Mouse (Mus musculus) cerebellum, adult 18-20 months (tissue): ENCODE data around the gene Gm17655.

Experiments used
- DNase-seq, 2 experiments: peaks; one replicate each; pipeline ENCODE4 v3.0.0; 2021

Gm17655 gene

GRCm38 (mm10) chr5:110086161-110086866, 14.0 kb upstream of the Gm17655 start:
- no peak for DNase-seq

DNA sequence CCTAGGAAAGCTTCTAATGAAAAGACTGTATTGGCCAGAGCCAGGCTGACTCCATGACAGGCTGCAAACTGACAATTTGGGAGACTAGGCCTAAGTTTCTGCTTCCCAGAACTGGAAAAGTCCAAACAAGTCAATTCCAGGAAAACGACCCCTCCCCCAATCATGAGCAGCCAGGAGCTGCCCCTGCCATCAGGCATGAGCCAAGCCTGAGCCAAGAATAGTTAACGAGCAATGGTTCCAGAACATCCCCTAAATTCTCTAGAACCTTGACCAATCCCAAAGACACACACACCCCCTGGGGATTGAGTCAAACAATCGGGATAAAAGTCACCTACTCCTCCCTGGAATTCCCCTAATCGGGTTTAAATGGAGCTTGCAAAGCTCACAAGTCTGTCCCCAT, 10.6 kb upstream of the Gm17655 start:
- DNase-seq = no peak

DNA sequence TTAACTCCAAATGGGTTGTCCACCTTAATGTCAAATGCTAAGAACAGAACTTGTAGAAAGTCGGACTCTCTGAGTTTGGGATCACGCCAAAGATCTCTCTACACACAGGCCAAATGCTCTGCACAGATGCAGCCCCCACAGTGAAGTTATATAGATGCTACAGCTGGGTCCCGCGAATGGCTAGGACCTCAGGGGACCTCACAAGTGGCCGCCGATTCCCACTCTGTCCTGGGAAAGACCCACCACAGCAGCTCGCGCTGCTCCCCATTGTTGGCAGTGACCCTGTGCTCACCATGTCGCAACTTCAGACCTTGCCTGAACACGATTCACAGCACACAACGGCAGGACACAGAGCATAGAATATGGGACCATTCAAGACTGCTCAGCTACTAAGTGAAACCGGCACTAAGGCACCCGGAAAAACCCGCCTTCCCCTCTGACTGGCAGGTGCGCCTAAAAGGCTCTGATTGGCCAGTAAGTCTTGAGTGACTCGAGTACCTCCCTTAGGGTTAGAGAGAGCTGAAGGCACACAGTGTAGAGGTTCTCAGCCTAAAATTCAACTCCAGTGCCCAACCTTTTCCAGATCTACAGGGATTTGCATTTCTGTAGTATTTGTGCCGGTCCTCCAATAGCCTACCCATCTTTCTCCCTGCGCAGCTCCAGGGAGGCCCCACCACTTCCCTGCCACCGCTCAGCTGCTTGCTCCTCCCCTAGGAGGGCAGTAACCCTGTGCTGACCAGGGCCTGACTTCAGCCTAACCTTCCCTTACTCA, 14.5 kb downstream of the Gm17655 start:
- peak; percentile 84 to 92 for DNase-seq

GRCm38 (mm10) chr5:110023694-110024427, 48.5 kb downstream of the Gm17655 start:
- peak; percentile 46 to 49 for DNase-seq

DNA sequence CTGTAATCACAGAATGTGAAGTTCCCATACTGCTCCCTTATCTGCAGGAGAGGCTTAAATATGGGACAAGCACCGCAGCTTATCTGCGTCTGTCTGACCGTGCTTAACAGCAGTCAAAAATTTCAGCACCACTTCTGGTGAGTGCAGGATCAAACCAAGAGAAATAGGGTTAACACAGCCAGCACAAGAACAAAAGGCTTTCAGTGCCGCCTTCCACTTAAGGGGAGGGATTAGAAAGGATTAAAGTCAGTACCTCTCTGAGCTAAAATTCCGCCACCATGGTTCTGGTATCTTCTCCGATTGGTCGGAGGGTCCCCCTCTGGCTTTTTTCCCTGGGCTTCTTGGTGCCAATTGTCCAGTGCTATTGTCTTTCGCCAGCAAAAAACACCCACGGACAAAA, 49.0 kb downstream of the Gm17655 start:
- DNase-seq = no peak

- DNase-seq = peak in 1 of 2 experiments; percentile 1
Measured at GRCm38 (mm10) chr5:110015775-110016174, 56.5 kb downstream of the Gm17655 start.
